Mouse (Mus musculus): ENCODE results near the gene Lcn2.

GRCm38 (mm10) chr2:32339912-32340642 lies 48.0 kb downstream of the Lcn2 start:
- TF ChIP-seq POLR2A (IDR thresholded peaks at IDR 0.05; ENCODE audit: low read depth, low read length) (no peak), USF1 (IDR thresholded peaks at IDR 0.05; ENCODE audit: low read depth, low read length) (no peak)
